Mouse (Mus musculus): ENCODE data around the gene Ddx19b.

- TF ChIP-seq POLR2A (IDR thresholded peaks at IDR 0.05; ENCODE audit: insufficient read depth, low read depth, low read length) = no peak
- TF ChIP-seq EP300 (IDR thresholded peaks at IDR 0.05; ENCODE audit: insufficient read depth, low read depth, low read length) = no peak
These were observed 11.0 kb upstream of the Ddx19b start for GRCm38 (mm10) chr8:111042546-111042945.
